Mouse (Mus musculus): Measurements from ENCODE around the gene Eya4.

Eya4 gene

DNA sequence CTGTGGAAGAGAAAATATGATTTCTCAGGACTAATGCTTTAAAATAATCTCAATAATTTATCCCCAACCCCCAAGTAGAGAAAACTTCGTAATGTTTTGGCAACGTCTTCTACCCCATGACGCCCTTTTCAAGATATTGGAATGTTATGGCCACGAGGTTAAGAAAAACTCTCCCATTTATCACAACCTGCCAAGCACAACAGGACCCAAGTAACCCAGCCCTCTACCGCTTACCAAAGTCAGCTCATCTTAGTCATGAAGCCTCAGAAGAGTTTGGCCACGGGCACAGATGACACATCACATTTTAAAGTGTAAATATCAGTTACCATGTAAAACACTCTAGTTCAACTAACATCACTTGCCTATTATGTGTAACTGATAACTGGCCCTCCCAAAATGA lies 117.2 kb downstream of the Eya4 start:
- no peak for DNase-seq (ENCODE audit: low spot score in 2 of 2)

DNA sequence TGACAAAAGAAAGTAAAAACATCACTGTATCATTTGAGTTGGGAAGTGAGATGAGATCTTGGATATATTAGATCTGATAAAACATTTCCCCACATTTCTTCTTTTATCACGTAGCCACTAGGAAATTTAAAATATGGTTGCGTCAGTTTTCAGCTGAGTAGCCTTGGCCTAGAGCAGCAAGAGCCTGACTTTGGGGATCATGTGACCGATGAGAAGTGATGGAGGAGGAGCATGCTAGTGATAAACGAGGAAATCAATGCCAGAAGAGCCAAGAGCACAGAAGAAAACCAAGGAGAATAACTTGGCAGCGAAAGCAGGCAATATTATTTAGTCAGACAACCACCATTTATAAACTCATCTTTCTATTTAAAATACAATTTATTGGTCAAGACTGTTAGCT lies 119.7 kb downstream of the Eya4 start:
- DNase-seq (ENCODE audit: low spot score in 2 of 2), result no peak

DNA sequence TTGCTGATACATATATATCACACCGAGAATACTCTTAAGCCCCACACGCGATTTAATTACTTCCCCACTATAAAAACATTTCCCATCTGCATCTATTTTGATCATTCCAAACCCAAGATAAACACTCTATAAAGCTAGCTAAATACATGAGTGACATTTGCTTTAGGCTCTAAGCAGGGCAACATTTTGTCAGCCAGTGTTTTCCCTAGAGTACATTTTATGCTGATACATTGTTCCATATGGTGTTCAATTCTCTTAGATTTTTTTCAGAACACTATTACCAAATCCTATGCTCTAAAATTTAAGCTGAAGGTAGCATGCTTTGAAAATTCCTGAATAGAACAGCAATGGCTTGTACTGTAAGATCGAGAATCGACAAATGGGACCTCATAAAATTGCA lies 127.2 kb downstream of the Eya4 start:
- DNase-seq (ENCODE audit: low spot score in 2 of 2), result no peak

DNA sequence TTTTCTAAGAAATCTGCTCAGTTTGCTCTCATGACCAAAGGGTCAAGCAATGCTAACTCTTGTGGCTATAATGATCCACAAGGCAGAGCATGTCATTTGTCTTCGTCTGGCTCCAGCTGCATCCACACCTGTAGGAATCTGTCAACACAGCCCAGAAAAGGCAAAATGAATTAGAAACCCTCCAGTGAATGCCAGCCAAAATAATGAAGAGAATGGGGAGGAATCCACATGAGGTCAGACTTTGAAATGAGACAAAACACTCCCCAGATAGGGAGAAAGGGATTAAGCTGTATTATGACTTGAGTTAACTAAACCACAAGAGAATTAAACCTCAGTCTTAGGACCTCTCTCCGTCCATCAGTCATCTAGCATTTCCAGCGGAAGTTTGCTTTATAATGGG lies 130.2 kb downstream of the Eya4 start:
- no peak for DNase-seq (ENCODE audit: low spot score in 2 of 2)

DNA sequence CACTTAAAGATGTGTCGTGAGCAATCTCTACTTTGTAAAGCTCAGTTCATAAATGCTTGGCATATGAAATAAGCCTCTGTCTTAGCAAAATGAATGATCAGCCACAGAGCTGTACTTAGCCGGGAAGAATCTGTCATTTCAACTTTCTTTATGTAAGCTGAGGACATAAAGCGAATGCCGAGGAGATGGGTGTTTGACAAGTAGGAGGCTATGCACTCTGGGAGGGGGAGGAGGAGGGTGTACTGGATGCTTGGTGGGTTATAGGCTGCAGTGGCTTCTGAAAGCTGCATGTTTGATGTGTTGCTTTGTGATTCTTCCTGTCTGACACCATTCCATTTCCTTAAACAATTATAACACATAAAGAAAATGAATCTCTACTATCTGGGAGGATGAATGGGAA lies 133.8 kb downstream of the Eya4 start:
- no peak for DNase-seq (ENCODE audit: low spot score in 2 of 2)

DNA sequence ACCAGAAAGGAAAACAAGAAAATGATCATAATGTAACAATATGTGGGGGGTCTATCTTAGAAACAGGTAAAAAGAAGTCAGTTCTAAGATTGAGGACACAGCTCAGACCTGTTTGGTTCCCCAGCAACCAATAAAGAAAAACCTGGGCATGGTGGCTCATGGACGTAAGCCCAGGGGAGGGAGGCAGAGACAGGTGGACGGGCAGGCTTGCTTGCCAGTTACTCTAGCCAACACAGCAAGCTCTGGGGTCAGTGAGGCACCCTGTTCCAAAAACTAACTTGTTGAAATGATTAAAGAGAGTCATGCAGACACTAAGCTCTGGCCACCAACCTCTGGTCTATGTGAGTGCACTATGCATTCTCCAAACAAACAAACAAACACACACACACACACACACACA lies 139.2 kb downstream of the Eya4 start:
- DNase-seq (ENCODE audit: low spot score in 2 of 2), result no peak

DNA sequence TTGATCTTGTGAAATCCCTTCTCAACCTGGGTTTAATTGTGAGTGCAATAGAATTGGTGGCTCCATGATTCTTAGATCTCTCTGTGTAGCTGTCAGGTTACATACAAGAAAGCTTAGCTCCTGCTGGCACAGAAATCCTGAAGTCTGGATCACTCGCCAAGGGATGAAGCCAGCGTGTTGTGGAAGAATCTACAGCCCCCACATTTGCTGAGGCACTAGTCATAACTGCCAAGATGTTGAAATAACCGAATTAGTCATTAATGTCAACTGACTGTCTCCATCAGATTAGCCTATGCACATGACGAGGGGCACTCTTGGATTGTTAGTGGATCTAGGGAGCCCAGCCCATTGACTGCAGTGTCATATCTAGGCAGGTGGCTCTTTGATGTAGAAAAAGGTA lies 146.7 kb downstream of the Eya4 start:
- peak; percentile 30 to 49 for DNase-seq (ENCODE audit: low spot score in 2 of 2)

DNA sequence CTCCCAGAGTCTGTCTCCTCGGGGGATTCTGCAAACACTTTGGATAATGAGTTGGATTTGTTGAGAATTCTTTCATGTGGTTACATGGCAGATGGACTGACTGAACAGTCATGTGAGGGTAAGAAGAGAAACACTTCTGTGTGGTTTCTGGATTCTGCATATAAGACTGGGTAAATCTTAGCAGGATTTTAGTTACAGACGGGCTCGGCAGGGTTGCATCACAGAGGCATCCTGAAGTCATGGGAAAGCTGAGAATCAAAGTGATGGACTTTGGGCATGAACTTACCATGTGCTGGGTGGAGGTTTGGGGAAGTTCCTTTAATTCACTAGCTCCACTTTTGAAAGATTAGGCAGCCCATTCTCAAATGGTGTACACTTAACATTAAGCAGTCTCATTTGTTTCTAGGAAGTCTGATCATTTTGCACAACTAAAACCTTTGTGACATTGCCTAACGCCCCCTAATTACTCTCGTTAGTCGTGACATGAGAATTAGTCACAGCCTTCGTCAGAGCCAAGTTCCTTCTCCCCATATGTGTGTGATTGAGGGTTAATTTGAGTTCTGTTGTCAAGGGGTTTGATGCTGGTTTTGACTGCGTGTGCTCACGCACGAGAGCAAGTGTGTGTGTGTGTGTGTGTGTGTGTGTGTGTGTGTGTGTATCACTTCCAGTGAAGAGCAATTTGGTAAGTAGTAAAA lies 147.3 kb downstream of the Eya4 start:
- DNase-seq (ENCODE audit: low spot score in 2 of 2), result no peak

DNA sequence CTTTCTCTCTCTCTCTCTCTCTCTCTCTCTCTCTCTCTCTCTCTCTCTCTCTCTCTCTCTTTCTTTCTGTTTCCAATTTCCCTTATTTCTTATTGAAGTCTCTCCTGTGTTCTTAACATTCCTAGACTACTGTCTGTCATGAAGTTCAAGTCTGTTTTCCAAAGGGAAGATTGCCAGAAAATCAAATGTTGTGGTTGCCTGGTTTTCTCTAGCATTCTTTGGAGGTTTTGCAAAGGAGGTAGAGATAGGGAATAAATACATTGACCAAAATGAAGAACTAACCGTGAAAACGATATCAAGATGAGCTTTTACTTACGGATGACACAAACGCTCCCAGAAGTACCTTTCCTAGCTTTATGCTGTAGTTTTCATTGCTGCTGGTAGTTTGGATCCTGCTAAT lies 148.0 kb downstream of the Eya4 start:
- no peak for DNase-seq (ENCODE audit: low spot score in 2 of 2)

DNA sequence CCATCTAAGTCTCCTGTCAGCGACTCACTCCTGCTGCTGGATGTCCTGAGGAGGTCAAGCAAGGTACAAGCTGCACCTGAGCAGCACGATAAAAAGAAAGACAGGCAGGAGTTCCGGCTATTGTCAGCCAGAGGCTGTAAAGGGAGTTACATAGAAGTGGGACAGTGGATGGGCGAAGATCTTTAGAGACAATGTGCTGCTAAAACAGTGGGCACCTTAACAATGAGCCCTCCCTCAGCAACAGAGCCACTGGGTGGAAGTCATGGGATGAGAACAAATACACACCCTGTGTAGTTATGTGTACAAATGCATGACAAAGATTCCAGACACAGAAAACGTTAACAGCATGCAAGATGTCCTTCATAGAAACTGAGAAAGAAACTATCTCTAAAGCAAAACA lies 152.3 kb downstream of the Eya4 start:
- DNase-seq (ENCODE audit: low spot score in 2 of 2), result no peak

DNA sequence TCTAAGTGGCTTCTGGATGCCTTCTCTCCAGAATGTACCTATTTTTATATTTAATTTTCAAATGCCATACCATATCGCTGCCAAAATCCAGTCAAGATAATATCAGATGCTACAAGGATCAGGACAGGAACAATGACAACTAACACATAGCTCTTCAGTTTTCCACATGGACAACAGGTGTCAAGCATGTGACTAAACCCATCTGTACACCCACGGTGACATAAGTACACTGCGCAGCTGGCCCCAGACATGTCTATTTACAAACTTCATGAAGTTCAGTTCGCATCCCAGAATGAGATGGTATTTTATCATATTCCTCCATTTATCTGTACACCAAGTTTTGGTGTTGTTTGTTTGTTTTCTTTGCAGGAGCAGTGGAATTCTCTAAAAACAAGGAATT lies 154.2 kb downstream of the Eya4 start:
- DNase-seq (ENCODE audit: low spot score in 2 of 2), result no peak

DNA sequence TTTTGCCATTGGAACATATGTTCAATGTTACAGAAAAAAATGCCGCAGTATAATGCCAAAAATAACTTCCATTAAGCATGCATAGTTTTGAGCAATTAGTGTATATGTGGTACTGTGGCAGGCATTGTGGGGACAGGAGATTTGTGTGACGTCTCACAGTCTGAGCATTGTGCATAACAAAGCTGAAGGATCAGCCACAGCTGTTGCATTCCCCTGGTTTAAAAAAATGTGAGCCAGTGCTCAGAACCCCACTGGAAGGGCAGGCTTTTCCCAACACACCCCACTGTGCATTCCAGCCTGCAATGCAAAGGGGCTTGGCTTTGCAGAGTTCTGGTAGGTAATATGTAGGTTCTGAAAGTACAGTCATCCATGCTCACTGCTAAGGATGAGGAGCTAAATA lies 155.2 kb downstream of the Eya4 start:
- no peak for DNase-seq (ENCODE audit: low spot score in 2 of 2)

DNA sequence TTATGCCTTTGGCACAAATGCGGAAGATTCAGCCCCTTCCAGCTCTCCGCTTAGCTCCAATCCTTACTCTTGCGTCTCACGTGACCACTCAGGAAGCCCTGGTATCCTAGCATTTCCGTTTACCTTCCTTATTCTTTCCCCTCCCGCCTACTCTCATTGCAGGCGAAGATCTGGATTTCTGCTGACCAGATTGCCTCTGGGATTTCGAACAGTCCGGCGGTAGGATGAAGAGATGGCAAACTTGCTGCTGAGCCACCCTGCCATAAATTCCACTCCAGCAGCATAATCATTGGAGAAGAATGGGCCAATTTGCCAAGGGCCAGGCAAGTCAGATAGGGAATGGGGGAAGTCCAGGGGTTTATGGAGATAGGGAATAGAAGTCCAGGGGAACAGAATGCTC lies 160.8 kb downstream of the Eya4 start:
- DNase-seq (ENCODE audit: low spot score in 2 of 2), result no peak

DNA sequence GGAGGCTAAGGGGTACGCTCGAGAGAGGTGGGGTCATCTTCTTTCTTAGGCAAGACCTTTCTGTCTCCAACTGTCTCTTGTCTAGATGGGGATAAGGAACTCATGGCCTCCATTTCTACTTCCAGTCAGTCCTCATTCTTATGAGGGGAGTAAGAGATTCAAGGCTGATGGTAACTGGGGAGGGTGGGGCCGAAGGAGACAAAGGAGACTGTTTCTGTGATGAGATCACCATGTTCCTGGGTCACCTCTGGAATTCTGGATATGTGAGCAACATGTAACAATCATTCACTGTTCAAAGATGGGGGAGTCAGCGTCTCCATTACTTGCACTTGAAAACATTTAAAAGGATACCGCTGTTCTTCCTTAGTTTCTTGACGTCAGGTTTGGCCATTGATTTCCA lies 165.2 kb downstream of the Eya4 start:
- no peak for DNase-seq (ENCODE audit: low spot score in 2 of 2)

DNA sequence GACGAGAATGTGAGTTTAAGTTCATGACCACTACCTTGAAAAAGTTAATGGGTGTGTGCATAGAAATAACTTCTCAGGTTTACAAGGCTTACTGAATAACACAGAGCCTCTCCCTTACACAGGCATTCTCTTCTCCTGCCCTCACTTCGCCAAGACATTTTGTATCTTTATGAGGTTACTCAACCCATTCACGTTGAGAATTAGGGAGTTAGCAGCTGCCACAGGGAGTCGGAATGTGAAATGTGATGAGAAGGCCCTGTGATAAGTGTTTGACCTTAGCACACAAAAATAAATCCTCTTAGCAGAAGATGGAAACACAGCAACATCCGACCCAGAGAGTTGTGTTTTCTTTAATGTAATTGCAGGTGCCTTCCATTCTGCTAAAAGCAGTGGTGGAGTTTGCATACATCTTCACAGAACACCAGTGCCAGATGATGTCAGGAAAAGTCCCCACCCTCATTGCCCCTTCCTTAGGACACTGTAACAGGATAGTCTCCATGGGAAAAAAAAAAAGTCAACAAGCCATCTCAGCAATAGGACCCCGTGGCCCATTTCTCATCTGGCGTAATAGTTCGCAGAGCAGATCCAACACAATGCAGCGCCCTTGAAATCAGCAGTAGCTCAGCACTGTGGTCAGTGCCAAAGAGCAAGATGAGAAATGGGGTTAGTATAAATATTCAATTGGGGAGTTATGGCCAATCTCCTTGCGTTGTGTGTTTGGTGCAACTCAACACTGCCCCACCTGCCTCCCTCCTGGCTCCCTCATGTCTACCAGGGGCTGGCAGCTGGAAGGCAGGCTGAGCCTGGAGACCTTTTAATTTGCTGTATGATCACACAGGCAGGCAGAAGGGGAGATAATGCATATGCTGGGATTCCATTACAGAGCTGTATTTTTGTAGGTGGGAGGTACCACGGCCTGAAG lies 168.8 kb downstream of the Eya4 start:
- no peak for DNase-seq (ENCODE audit: low spot score in 2 of 2)

DNA sequence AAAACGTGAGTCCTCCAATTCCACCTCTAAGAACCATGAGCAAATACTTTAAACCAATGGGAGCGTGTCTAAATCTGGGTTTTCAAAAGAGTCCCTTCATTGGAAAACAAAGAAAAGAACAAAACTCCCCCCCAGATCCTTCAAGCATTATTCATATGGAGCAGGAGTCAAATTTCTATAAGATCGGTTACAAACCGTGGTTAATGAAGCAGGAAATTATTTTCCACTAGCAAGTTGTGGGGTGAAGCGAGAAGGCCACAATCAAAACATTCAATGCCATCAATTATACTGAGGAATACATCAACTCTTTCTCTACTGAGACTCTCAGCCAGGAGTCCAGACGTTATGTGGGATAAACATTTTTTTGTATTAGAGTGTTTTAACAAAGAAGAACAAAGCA lies 171.3 kb downstream of the Eya4 start:
- DNase-seq (ENCODE audit: low spot score in 2 of 2), result no peak

DNA sequence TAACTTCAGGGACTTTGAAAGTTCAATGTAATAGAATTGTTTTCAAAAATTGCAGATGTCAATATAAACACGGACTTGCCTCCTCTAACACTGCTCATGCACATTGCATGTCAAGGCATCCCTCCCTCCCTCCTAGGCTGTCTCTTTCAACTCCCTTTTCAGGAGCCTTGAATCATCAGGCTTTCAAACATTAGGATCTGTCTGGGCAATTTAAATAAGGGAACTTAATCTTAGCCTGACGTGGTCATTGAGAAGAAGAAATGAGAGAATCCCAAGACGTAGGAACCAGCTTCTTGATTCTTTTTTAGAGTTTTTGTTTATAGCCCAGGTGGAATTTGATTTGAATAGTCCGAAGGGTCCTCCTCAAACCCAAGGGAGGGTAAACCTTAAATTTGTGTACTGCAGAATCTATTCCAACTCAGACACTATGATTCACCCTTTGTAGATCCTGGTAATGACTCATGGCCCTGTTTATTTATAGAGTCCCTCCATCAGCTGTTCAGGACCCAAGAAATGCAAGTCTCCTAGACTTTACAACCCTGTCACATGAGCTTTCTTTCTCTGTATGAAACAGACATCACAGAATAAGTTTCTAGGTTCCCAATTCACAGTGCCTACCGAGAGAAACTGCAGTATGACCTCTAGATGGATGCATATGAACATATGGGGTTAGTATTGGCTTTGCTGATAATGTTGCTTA lies 173.1 kb downstream of the Eya4 start:
- no peak for DNase-seq (ENCODE audit: low spot score in 2 of 2)

DNA sequence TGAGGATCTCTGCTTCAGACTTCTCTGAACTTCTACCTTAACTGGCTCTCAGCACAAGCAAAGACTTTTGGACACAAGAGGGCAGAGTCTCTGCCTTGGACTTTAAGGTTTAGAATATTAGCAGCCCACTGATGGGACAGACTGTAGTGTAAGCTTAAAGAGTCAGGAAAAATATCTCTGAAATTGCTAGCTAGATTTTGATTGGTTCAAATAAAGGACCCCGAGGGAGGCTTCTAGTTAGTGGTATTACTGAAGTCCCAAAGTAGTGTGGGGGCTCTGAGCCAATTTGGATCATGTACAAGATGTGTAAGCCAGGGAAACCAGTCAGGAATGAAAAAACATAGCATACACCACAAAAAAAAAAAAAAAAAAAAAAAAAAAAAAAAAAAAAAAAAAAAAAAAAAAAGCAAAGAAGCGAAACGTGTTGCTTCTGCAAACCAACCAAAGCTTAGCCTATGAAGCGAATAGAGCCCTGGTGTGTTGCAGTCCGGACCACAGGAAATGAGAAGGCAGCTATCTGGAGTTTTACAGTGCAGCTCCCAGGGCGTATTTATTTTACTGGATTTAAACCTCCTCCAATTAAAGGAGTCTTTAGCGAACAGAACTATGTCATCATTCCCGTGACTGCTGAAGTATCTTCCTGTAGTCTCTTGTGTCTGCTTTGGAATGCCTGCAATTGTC lies 173.8 kb downstream of the Eya4 start:
- DNase-seq (ENCODE audit: low spot score in 2 of 2), result no peak

DNA sequence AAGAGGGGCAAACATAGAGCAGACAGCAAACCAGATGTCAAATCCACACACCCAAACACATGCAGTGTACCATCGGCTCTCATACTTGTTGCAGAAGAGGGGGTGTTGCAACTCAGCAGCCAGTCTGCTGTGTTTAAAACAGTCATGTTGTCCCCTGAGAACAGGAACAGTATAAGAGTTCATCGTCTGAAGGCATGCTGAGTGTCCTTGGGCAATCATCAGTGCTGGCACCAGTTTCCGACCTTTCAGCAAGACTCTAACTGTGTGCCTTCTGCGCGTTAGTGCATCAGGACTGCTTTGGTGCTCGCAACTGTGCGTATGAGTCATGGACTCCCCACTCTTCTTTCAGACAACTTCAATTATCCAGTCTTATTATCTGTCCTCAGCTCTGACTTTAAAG lies 179.0 kb downstream of the Eya4 start:
- DNase-seq (ENCODE audit: low spot score in 2 of 2), result no peak

DNA sequence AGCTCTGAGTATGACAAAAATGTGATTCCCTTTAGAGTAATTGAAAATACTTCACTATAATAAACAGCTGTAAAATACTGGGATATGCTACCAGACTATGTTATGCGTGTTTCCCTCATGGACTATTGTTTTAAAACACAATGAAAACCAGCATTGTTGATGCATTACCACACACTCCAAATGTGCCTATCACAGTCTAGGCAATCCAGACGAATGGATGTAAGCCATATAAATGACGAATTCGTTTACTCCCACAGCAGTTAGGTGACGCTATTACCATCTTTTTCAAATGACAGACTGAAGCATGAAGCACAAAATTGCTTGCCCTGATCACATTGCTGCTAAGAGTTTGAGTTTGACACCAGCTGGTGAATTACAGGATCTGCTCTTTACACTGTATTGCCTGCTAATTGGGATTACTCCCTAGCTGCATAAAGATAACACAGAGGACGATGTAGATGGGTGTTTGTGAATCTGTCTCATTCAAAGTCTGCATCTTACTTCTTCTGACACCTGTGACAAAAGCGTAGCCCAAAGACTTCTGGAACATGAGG lies 185.4 kb downstream of the Eya4 start:
- DNase-seq (ENCODE audit: low spot score in 2 of 2), result no peak

DNA sequence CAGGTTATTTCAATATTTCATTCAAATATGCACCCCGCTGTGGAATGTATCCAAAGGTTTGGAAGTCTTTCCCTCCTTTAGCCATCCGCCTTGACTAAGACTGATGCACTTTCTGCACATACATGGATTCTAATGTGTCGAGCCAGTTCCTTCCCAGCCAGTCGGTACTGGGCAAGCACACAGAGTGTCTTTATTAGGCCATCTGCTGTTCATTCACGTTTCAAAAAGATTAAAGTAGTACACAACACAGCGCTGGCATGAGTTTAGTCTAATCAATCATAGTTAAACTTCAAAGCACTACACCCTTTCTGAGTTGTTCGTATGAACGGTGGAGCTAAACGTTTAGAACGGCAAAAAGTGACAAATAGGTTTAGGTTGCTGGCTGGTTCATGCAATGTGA lies 190.7 kb downstream of the Eya4 start:
- DNase-seq (ENCODE audit: low spot score in 2 of 2), result no peak

DNA sequence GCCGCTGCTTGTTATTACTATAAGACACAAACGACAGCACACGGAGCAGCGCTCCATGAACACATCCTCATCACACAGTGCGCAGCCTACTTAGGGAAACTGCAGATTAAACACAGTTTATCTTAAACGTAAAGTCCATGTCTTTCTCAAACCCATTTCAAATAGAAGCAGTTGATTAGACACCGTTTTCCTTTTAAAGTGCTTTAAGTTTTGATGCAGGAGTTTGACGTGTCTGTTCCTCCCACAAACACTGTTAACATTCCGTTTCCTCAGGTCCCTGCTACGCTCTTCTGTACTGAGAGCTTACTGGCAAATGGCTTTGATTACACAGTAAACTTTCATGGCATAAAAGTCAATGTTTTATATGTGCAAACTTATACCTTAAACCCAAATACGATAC lies 191.4 kb downstream of the Eya4 start:
- DNase-seq (ENCODE audit: low spot score in 2 of 2), result no peak

Measured in frontal cortex, postnatal 36 days (tissue).